ENCODE assay signal across 8 mouse cellular contexts in genomic region chr2:116975601-116976431, GRCm38 (mm10).
DNase-seq lines count a peak whose midpoint lies in the region; ATAC-seq lines count a peak whose summit lies in the region.

No protein-coding gene starts in this region.

- ATAC-seq in intestine, embryonic 14.5 days (replicated peaks; ENCODE audit: low FRiP score, low TSS enrichment, low read depth) = peak; percentile 86

- under 1% methylated on average over 54 of the region's 54 CpGs for WGBS in intestine, embryonic 14.5 days

- H3K4me1 ChIP-seq in intestine, embryonic 14.5 days (replicated peaks; ENCODE audit: control insufficient read depth, insufficient read depth, low read length) = peaks cover 57% of the 10 kb centered on the region
- H3K4me1 ChIP-seq in megakaryocyte, embryonic 14.5 days = peaks cover 96% of the 10 kb centered on the region

- peak; percentile 21 for DNase-seq in adipocyte (ENCODE audit: low spot score)
- DNase-seq in embryo, embryonic 10.5 days (ENCODE audit: low spot score) = peak; percentile 93
- peak; percentile 63 to 75 for DNase-seq in gastrocnemius, postnatal 36 days
- DNase-seq in intestine, embryonic 14.5 days (ENCODE audit: low spot score) = peak; percentile 93
- peak; percentile 85 to 91 for DNase-seq in left cerebral cortex, postnatal 10 days (ENCODE audit: extremely low spot score in 1 of 2, low spot score in 2 of 2)
- DNase-seq in right cerebral cortex, postnatal 10 days (ENCODE audit: low spot score in 2 of 2) = peak; percentile 91 to 93
- peak; percentile 61 for DNase-seq in urinary bladder, postnatal 14 days (ENCODE audit: low spot score)

- no peaks in the 10 kb centered on the region for H3K36me3 ChIP-seq in intestine, embryonic 14.5 days (ENCODE audit: control insufficient read depth, insufficient read depth, low read length)
- no peaks in the 10 kb centered on the region for H3K36me3 ChIP-seq in megakaryocyte, embryonic 14.5 days (replicated peaks; ENCODE audit: low read length)

- H3K9ac ChIP-seq in intestine, embryonic 14.5 days (ENCODE audit: low read length) = peak overlapping the region; percentile 88

- intact Hi-C loops in gastrocnemius, postnatal 36 days (cut with DNase I) = no loop called here
- intact Hi-C loops in left cerebral cortex, postnatal 10 days (cut with DNase I) = loop anchor here (2.0 to 5.0 kb wide), 2 partner anchors 145 to 206 kb away; partner anchors contain the start of gene Spred1

- peak overlapping the region; percentile 69 for H3K4me2 ChIP-seq in intestine, embryonic 14.5 days (ENCODE audit: low read length)

- H3K9me3 ChIP-seq in intestine, embryonic 14.5 days (ENCODE audit: control insufficient read depth, low read length) = no peaks in the 10 kb centered on the region
- H3K9me3 ChIP-seq in megakaryocyte, embryonic 14.5 days = no peaks in the 10 kb centered on the region

- peak overlapping the region; percentile 49 for H3K4me3 ChIP-seq in intestine, embryonic 14.5 days (ENCODE audit: low read depth, low read length)
- peak overlapping the region; percentile 93 for H3K4me3 ChIP-seq in megakaryocyte, embryonic 14.5 days (replicated peaks)

- peak overlapping the region; percentile 98 for H3K27ac ChIP-seq in intestine, embryonic 14.5 days (ENCODE audit: low read depth)

- H3K27me3 ChIP-seq in intestine, embryonic 14.5 days (replicated peaks; ENCODE audit: control insufficient read depth, insufficient read depth, low read length) = no peaks in the 10 kb centered on the region
- no peaks in the 10 kb centered on the region for H3K27me3 ChIP-seq in megakaryocyte, embryonic 14.5 days (replicated peaks)

Comparison
In these comparisons a context has a peak if more than half of its experiments do, and no peak if none do; other contexts are left out.
1. Peak in every context shown above with its lines: DNase-seq, ATAC-seq, H3K4me3 ChIP-seq and H3K27ac ChIP-seq.
2. DNase-seq: peak in every context shown above with its lines; median percentile 93 in embryo, embryonic 10.5 days; 93 in intestine, embryonic 14.5 days; 92 in right cerebral cortex, postnatal 10 days; 88 in left cerebral cortex, postnatal 10 days; 69 in gastrocnemius, postnatal 36 days; 61 in urinary bladder, postnatal 14 days; 21 in adipocyte.